Mouse (Mus musculus) retina, embryonic 14.5 days (tissue): ENCODE results near the gene Fermt2.

Source experiments
- DNase-seq: peaks from one replicate; pipeline ENCODE4 v3.0.0-alpha.2; 2015; ENCODE audit warnings: low spot score

Fermt2 gene

GRCm38 (mm10) chr14:45432003-45432402, 97.9 kb downstream of the Fermt2 start:
- DNase-seq = no peak

- DNase-seq = no peak
Measured at GRCm38 (mm10) chr14:45430066-45430842, 99.7 kb downstream of the Fermt2 start.

- DNase-seq = peak; percentile 89
Measured at GRCm38 (mm10) chr14:45423220-45423619, 106.7 kb downstream of the Fermt2 start.

- DNase-seq = no peak
Measured at GRCm38 (mm10) chr14:45422371-45422770, 107.5 kb downstream of the Fermt2 start.

GRCm38 (mm10) chr14:45419323-45419722, 110.6 kb downstream of the Fermt2 start:
- DNase-seq = no peak

GRCm38 (mm10) chr14:45418553-45418952, 111.4 kb downstream of the Fermt2 start:
- DNase-seq = no peak

GRCm38 (mm10) chr14:45416265-45416664, 113.7 kb downstream of the Fermt2 start:
- no peak for DNase-seq
